Mouse (Mus musculus): ENCODE data around the gene Slc18b1.

DNA sequence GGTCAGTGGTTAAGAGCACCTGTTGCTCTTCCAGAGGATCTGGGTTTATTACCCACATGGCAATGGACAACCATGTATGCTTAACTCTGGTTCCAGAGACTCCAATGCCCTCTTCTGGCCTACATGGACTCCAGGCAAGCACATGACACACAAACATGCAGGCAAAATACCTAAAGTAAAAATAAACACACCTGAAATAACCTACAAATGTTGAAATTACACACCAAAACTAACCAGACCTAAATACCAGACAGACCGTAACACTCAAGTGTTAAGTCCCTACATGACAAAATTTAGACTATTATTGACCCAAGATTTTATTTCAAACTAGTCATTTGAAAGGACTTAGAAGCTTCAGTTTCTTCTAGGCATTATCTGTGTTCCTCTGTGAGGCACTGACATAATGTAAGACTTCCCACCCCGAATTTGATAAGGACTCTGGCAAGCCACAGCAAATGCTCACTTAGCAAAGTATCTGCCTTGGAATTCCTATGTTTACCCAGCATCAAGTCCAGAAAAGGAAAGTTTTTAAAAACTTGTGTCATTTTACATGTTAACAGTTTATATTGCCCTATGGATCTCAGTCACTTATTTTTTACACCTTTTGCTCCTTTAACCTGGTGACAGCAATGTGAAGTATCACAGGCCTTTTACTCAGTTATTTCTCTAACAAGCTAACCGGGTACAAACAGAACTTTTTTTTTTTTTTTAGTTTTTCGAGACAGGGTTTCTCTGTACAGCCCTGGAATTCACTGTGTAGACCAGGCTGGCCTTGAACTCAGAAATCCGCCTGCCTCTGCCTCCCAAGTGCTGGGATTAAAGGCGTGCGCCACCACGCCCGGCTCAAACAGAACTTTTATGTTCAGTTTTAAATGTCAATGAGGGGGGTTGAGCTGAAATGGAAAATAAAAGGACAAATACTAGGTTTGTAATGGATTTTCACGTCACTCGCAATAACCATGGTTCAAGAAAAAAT is 14.7 kb upstream of the Slc18b1 start:
- no peak for TF ChIP-seq GATA1 (IDR thresholded peaks at IDR 0.05; ENCODE audit: borderline replicate concordance, low read length)
- TF ChIP-seq FLI1 (IDR thresholded peaks at IDR 0.05; ENCODE audit: low read length) = no peak

Measured in megakaryocyte, embryonic 14.5 days (primary cell).